Mouse (Mus musculus): ENCODE measurements around the gene Il20rb. TPM values are rescaled to one million over a fixed set of nuclear protein-coding genes. Genes with fewer than 3 reads are reported as not detected.

Il20rb gene
- total and polyA plus RNA-seq, 3 experiments, result 0.50 to 1.9 TPM; not detected in 1

GRCm38 (mm10) chr9:100419103-100419502 lies 67.5 kb downstream of the Il20rb start:
- no peak for DNase-seq (ENCODE audit: low read depth, low spot score)
- TF ChIP-seq GATA1 (IDR thresholded peaks at IDR 0.05; ENCODE audit: low read depth, low read length), result no peak
- no peak for TF ChIP-seq GABPA (IDR thresholded peaks at IDR 0.05; ENCODE audit: low read depth, low read length)
- no peak for TF ChIP-seq HCFC1 (IDR thresholded peaks at IDR 0.05; ENCODE audit: low read depth, low read length)
- no peak for TF ChIP-seq USF2 (IDR thresholded peaks at IDR 0.05; ENCODE audit: borderline replicate concordance in 1 of 2, insufficient read depth in 1 of 2, low read depth in 1 of 2, low read length in 2 of 2)
- TF ChIP-seq TAL1 (IDR thresholded peaks at IDR 0.05; ENCODE audit: low read length), result no peak
- no peak for TF ChIP-seq KAT2A (conservative IDR thresholded peaks at IDR 0.05; ENCODE audit: low read depth, low read length)
- TF ChIP-seq MAX (IDR thresholded peaks at IDR 0.05; ENCODE audit: low read length), result no peak
- TF ChIP-seq UBTF (IDR thresholded peaks at IDR 0.05; ENCODE audit: borderline replicate concordance, insufficient read depth, low read depth, low read length), result no peak
- no peak for TF ChIP-seq ZNF384 (IDR thresholded peaks at IDR 0.05; ENCODE audit: low read depth, low read length)
- no peak for TF ChIP-seq MYC (IDR thresholded peaks at IDR 0.05; ENCODE audit: low read depth, low read length)
- TF ChIP-seq NELFE (IDR thresholded peaks at IDR 0.05; ENCODE audit: low read depth, low read length), result no peak
- no peak for TF ChIP-seq CHD2 (IDR thresholded peaks at IDR 0.05; ENCODE audit: low read length)
- no peak for TF ChIP-seq CHD1 (IDR thresholded peaks at IDR 0.05; ENCODE audit: low read depth, low read length)
- no peak for TF ChIP-seq E2F4 (IDR thresholded peaks at IDR 0.05; ENCODE audit: borderline replicate concordance, low read depth, low read length)
- no peak for TF ChIP-seq MYB (IDR thresholded peaks at IDR 0.05; ENCODE audit: low read depth, low read length)
- TF ChIP-seq POLR2AphosphoS2 (IDR thresholded peaks at IDR 0.05; ENCODE audit: low read length), result no peak
- no peak for TF ChIP-seq SIN3A (IDR thresholded peaks at IDR 0.05; ENCODE audit: low read length)
- no peak for TF ChIP-seq SMC3 (IDR thresholded peaks at IDR 0.05; ENCODE audit: low read depth, low read length)
- TF ChIP-seq ELF1 (IDR thresholded peaks at IDR 0.05; ENCODE audit: low read depth, low read length), result no peak
- no peaks in the 10 kb centered on the region for H3K9me3 ChIP-seq (replicated peaks; ENCODE audit: insufficient read depth, low read length)
- no peak overlapping the region for H3K4me3 ChIP-seq (ENCODE audit: control insufficient read depth in 1 of 2, insufficient read depth in 1 of 2, low read depth in 2 of 2, low read length in 2 of 2)
- H3K27me3 ChIP-seq (ENCODE audit: control insufficient read depth in 1 of 2, insufficient read depth in 2 of 2, low read length in 2 of 2), result no peaks in the 10 kb centered on the region; a peak in 1 of 4 replicates
- no peak overlapping the region for H3K27ac ChIP-seq (ENCODE audit: control insufficient read depth, low read depth, low read length)
- no peaks in the 10 kb centered on the region for H3K36me3 ChIP-seq (ENCODE audit: control insufficient read depth in 1 of 2, insufficient read depth in 2 of 2, low read length in 2 of 2)
- no peaks in the 10 kb centered on the region for H3K4me1 ChIP-seq (ENCODE audit: control insufficient read depth in 1 of 2, insufficient read depth in 2 of 2, low read length in 2 of 2)
- no peaks in the 10 kb centered on the region for H3K79me2 ChIP-seq (ENCODE audit: control insufficient read depth, insufficient read depth, low read length, poor library complexity)
- no peak overlapping the region for H3K9ac ChIP-seq (ENCODE audit: control insufficient read depth, low read depth, low read length, poor library complexity, severe bottlenecking)

GRCm38 (mm10) chr9:100416756-100417155 lies 69.8 kb downstream of the Il20rb start:
- Histone ChIP-seq H3K4me1 (ENCODE audit: control insufficient read depth in 1 of 2, insufficient read depth in 2 of 2, low read length in 2 of 2) (no peaks in the 10 kb centered on the region), H3K79me2 (ENCODE audit: control insufficient read depth, insufficient read depth, low read length, poor library complexity) (no peaks in the 10 kb centered on the region), H3K36me3 (ENCODE audit: control insufficient read depth in 1 of 2, insufficient read depth in 2 of 2, low read length in 2 of 2) (no peaks in the 10 kb centered on the region), H3K4me3 (ENCODE audit: control insufficient read depth in 1 of 2, insufficient read depth in 1 of 2, low read depth in 2 of 2, low read length in 2 of 2) (no peak overlapping the region), H3K9me3 (replicated peaks; ENCODE audit: insufficient read depth, low read length) (no peaks in the 10 kb centered on the region), H3K27ac (ENCODE audit: control insufficient read depth, low read depth, low read length) (no peak overlapping the region), H3K27me3 (ENCODE audit: control insufficient read depth in 1 of 2, insufficient read depth in 2 of 2, low read length in 2 of 2) (no peaks in the 10 kb centered on the region; a peak in 1 of 4 replicates), H3K9ac (ENCODE audit: control insufficient read depth, low read depth, low read length, poor library complexity, severe bottlenecking) (no peak overlapping the region)
- no peak for TF ChIP-seq POLR2AphosphoS2 (IDR thresholded peaks at IDR 0.05; ENCODE audit: low read length)
- TF ChIP-seq JUND (IDR thresholded peaks at IDR 0.05; ENCODE audit: low read depth, low read length), result no peak
- no peak for TF ChIP-seq SMC3 (IDR thresholded peaks at IDR 0.05; ENCODE audit: low read depth, low read length)
- TF ChIP-seq TBP (IDR thresholded peaks at IDR 0.05; ENCODE audit: low read depth, low read length), result no peak
- no peak for TF ChIP-seq TCF12 (IDR thresholded peaks at IDR 0.05; ENCODE audit: low read depth, low read length)
- TF ChIP-seq ELF1 (IDR thresholded peaks at IDR 0.05; ENCODE audit: low read depth, low read length), result no peak
- TF ChIP-seq CHD2 (IDR thresholded peaks at IDR 0.05; ENCODE audit: low read length), result no peak
- no peak for TF ChIP-seq POLR2A (IDR thresholded peaks at IDR 0.05; ENCODE audit: control insufficient read depth in 1 of 2, insufficient read depth in 1 of 2, low read depth in 1 of 2, low read length in 2 of 2, poor library complexity in 1 of 2)
- TF ChIP-seq ZC3H11A (IDR thresholded peaks at IDR 0.05; ENCODE audit: low read depth, low read length), result no peak
- TF ChIP-seq USF1 (IDR thresholded peaks at IDR 0.05; ENCODE audit: low read depth, low read length), result no peak
- no peak for TF ChIP-seq ZKSCAN1 (IDR thresholded peaks at IDR 0.05; ENCODE audit: low read depth, low read length)
- no peak for TF ChIP-seq MAFK (IDR thresholded peaks at IDR 0.05; ENCODE audit: borderline replicate concordance, low read depth, low read length)
- no peak for TF ChIP-seq ZNF384 (IDR thresholded peaks at IDR 0.05; ENCODE audit: low read depth, low read length)
- no peak for TF ChIP-seq GATA1 (IDR thresholded peaks at IDR 0.05; ENCODE audit: low read depth, low read length)
- TF ChIP-seq MXI1 (IDR thresholded peaks at IDR 0.05; ENCODE audit: low read depth, low read length), result no peak
- TF ChIP-seq NELFE (IDR thresholded peaks at IDR 0.05; ENCODE audit: low read depth, low read length), result no peak
- TF ChIP-seq RCOR1 (IDR thresholded peaks at IDR 0.05; ENCODE audit: low read depth, low read length), result no peak
- TF ChIP-seq MAZ (IDR thresholded peaks at IDR 0.05; ENCODE audit: low read depth, low read length), result no peak
- no peak for TF ChIP-seq POLR2AphosphoS5 (IDR thresholded peaks at IDR 0.05; ENCODE audit: borderline replicate concordance, low read depth, low read length)
- DNase-seq (ENCODE audit: low read depth, low spot score), result no peak

Measured in MEL (cell line).